Mouse (Mus musculus): ENCODE results near the gene Mgat5.

- no peak for TF ChIP-seq POLR2A (IDR thresholded peaks at IDR 0.05; ENCODE audit: borderline replicate concordance, extremely low read depth, insufficient read depth, insufficient read length, poor library complexity, severe bottlenecking)
- no peak for TF ChIP-seq CTCF (IDR thresholded peaks at IDR 0.05; ENCODE audit: borderline replicate concordance, extremely low read depth, insufficient read depth, insufficient read length)
These were observed 109.0 kb downstream of the Mgat5 start for GRCm38 (mm10) chr1:127313652-127314350.
